Mouse (Mus musculus) limb, embryonic 14.5 days (tissue): ENCODE results near the gene Nelfe. TPM values are rescaled to one million over a fixed set of nuclear protein-coding genes. Genes with fewer than 3 reads are reported as not detected.

ENCODE experiments used
- ATAC-seq: fragments of 200-750 bp; cut with Nextera tagmentation; 2 replicates; pipeline ENCODE4 v1.8.0; 2017; ENCODE audit warnings: low read depth, moderate number of reproducible peaks, moderate TSS enrichment; ENCODE audit not compliant: low FRiP score
- DNase-seq: peaks from one replicate; pipeline ENCODE4 v3.0.0-alpha.2; 2015; ENCODE audit warnings: low spot score
- H3K27ac ChIP-seq: fragments of 300-500 bp; sonication (generic); replicated peaks from 2 replicates; pipeline ENCODE4 v1.5.1; 2014; ENCODE audit warnings: low read depth, mild to moderate bottlenecking, low read length, moderate library complexity, mixed read lengths
- H3K27me3 ChIP-seq: fragments of 300-500 bp; sonication (generic); 2 replicates; pipeline ENCODE4 v1.6.1; 2014; ENCODE audit warnings: low read length, mixed read lengths; ENCODE audit not compliant: control insufficient read depth, insufficient read depth
- H3K36me3 ChIP-seq: fragments of 300-500 bp; sonication (generic); 2 replicates; pipeline ENCODE4 v1.6.1; 2014; ENCODE audit warnings: mild to moderate bottlenecking, low read length, moderate library complexity, mixed read lengths; ENCODE audit not compliant: control insufficient read depth, insufficient read depth
- H3K4me1 ChIP-seq: fragments of 300-500 bp; sonication (generic); 2 replicates; pipeline ENCODE4 v1.6.1; 2014; ENCODE audit warnings: antibody characterized with exemption, low read length, mixed read lengths; ENCODE audit not compliant: control insufficient read depth, insufficient read depth
- H3K4me2 ChIP-seq: fragments of 300-500 bp; sonication (generic); replicated peaks from 2 replicates; pipeline ENCODE4 v1.6.1; 2014; ENCODE audit warnings: low read depth, mild to moderate bottlenecking, low read length, moderate library complexity; ENCODE audit not compliant: severe bottlenecking
- H3K4me3 ChIP-seq: fragments of 300-500 bp; sonication (generic); replicated peaks from 2 replicates; pipeline ENCODE4 v1.5.1; 2014; ENCODE audit warnings: low read length
- H3K9ac ChIP-seq: fragments of 300-500 bp; sonication (generic); 2 replicates; pipeline ENCODE4 v1.6.1; 2014; ENCODE audit warnings: mild to moderate bottlenecking, low read depth, low read length, moderate library complexity; ENCODE audit not compliant: severe bottlenecking
- H3K9me3 ChIP-seq: fragments of 300-500 bp; sonication (generic); 2 replicates; pipeline ENCODE4 v1.6.1; 2016; ENCODE audit warnings: low read length; ENCODE audit not compliant: control insufficient read depth
- POLR2A ChIP-seq: fragments of 200-500 bp; IDR thresholded peaks from 2 replicates; pipeline ENCODE4 v1.8.0; 2012; ENCODE audit warnings: inconsistent platforms, mild to moderate bottlenecking, moderate library complexity, borderline replicate concordance; ENCODE audit not compliant: insufficient read depth, insufficient read length; ENCODE audit errors: extremely low read depth
- WGBS: fragments of 180-500 bp; shearing (Covaris S2); extraction: QIAGEN DNeasy Blood & Tissue Kit; methylation state at CpG from one replicate; pipeline ENCODE4 v1.1.7; 2014; 5-methylcytosine and 5-hydroxymethylcytosine counted together
- polyA plus RNA-seq, 2 experiments: library from polyadenylated mRNA; depleted of rRNA in 1 of 2; stranded (reverse) in 1 of 2; unstranded in 1 of 2; fragments of >200 nt; fragmentation: Nextera tagmentation in 1 of 2; extraction: Ambion mirVana in 1 of 2; gene quantifications; 2 replicates each; pipeline versions ENCODE4 v1.2.1 to v1.2.3; 2012 to 2014

The Nelfe gene
- polyA plus RNA-seq, 2 experiments = 92.2 to 101 TPM

- ATAC-seq (peak; percentile 89), DNase-seq (peak; percentile 97)
- peaks cover 26% of the 10 kb centered on the region for H3K4me1 ChIP-seq
- H3K36me3 ChIP-seq = peaks cover 8% of the 10 kb centered on the region
- TF ChIP-seq POLR2A = 0 out of 2 replicates have a peak, but pooled peaks have one; percentile 29
- H3K27me3 ChIP-seq = no peaks in the 10 kb centered on the region
- H3K27ac ChIP-seq = peak overlapping the region; percentile 86
- H3K4me3 ChIP-seq = peak overlapping the region; percentile 78
- no peaks in the 10 kb centered on the region for H3K9me3 ChIP-seq
- H3K9ac ChIP-seq = peak overlapping the region; percentile 86
- WGBS = 0% methylated on average over 19 of the region's 51 CpGs
- peak overlapping the region; percentile 87 for H3K4me2 ChIP-seq
These were observed 43.9 kb downstream of the Nelfe start for GRCm38 (mm10) chr17:34894074-34894597.

- Histone ChIP-seq H3K4me3 (peak overlapping the region; percentile 78), H3K4me2 (peak overlapping the region; percentile 87), H3K4me1 (peaks cover 26% of the 10 kb centered on the region), H3K27me3 (no peaks in the 10 kb centered on the region), H3K36me3 (peaks cover 8% of the 10 kb centered on the region), H3K9me3 (no peaks in the 10 kb centered on the region), H3K9ac (peak overlapping the region; percentile 86), H3K27ac (peak overlapping the region; percentile 86)
- TF ChIP-seq POLR2A = 0 out of 2 replicates have a peak, but pooled peaks have one; percentile 3
- DNase-seq (peak; percentile 33), ATAC-seq (peak; percentile 10)
- 14% methylated on average over 37 of the region's 51 CpGs for WGBS
These were observed 44.8 kb downstream of the Nelfe start for GRCm38 (mm10) chr17:34894801-34895530.

GRCm38 (mm10) chr17:34895724-34896123 is 45.5 kb downstream of the Nelfe start:
- TF ChIP-seq POLR2A = no peak

GRCm38 (mm10) chr17:34896366-34896765 is 46.2 kb downstream of the Nelfe start:
- TF ChIP-seq POLR2A = no peak
- Histone ChIP-seq H3K4me1 (peaks cover 30% of the 10 kb centered on the region), H3K36me3 (peaks cover 9% of the 10 kb centered on the region), H3K27ac (no peak overlapping the region), H3K4me3 (0 out of 2 replicates have a peak overlapping the region, but pooled peaks have one; percentile 2), H3K27me3 (no peaks in the 10 kb centered on the region), H3K4me2 (no peak overlapping the region), H3K9ac (no peak overlapping the region), H3K9me3 (no peaks in the 10 kb centered on the region)
- no peak for ATAC-seq
- 86% methylated on average over 17 of the region's 17 CpGs for WGBS
- DNase-seq = no peak

More at GRCm38 (mm10) chr17:34895724-34896123, 45.5 kb downstream of the Nelfe start:
- Histone ChIP-seq H3K27ac (peak overlapping the region; percentile 86), H3K4me2 (peak overlapping the region; percentile 87), H3K4me1 (peaks cover 30% of the 10 kb centered on the region), H3K4me3 (peak overlapping the region; percentile 78), H3K36me3 (peaks cover 8% of the 10 kb centered on the region), H3K9ac (no peak overlapping the region; the same call in 1 of the 2 replicates), H3K9me3 (no peaks in the 10 kb centered on the region), H3K27me3 (no peaks in the 10 kb centered on the region)
- 88% methylated on average over 15 of the region's 15 CpGs for WGBS
- ATAC-seq (no peak), DNase-seq (no peak)

GRCm38 (mm10) chr17:34897373-34898159 is 47.4 kb downstream of the Nelfe start:
- peak; percentile 85 for DNase-seq
- 22% methylated on average over 10 of the region's 10 CpGs for WGBS
- TF ChIP-seq POLR2A = no peak

More at GRCm38 (mm10) chr17:34897373-34898159, 47.4 kb downstream of the Nelfe start:
- Histone ChIP-seq H3K27me3 (no peaks in the 10 kb centered on the region), H3K4me2 (peak overlapping the region; percentile 84), H3K27ac (peak overlapping the region; percentile 94), H3K36me3 (peaks cover 19% of the 10 kb centered on the region), H3K4me3 (peak overlapping the region; percentile 87), H3K9me3 (no peaks in the 10 kb centered on the region), H3K4me1 (peaks cover 30% of the 10 kb centered on the region), H3K9ac (peak overlapping the region; percentile 91)
- no peak for ATAC-seq
